Mouse (Mus musculus) lung, embryonic 16.5 days (tissue): Measurements from ENCODE around the gene Ppm1h. TPM values are rescaled to one million over a fixed set of nuclear protein-coding genes. Genes with fewer than 3 reads are reported as not detected.
A peak's percentile ranks its signal among the peaks of the same experiment; 100 is the strongest.

Experiments used
- ATAC-seq: fragments of 200-750 bp; cut with Nextera tagmentation; 2 replicates; pipeline ENCODE4 v1.8.0; 2017; ENCODE audit warnings: low read depth, mild to moderate bottlenecking, moderate library complexity
- H3K27ac ChIP-seq: fragments of 300-500 bp; sonication (generic); 2 replicates; pipeline ENCODE4 v1.5.1; 2014; ENCODE audit warnings: mild to moderate bottlenecking, control low read depth, low read length
- H3K27me3 ChIP-seq: fragments of 300-500 bp; sonication (generic); 2 replicates; pipeline ENCODE4 v1.6.1; 2014; ENCODE audit warnings: low read depth, low read length, mixed read lengths; ENCODE audit not compliant: control insufficient read depth, insufficient read depth
- H3K36me3 ChIP-seq: fragments of 300-500 bp; sonication (generic); 2 replicates; pipeline ENCODE4 v1.6.1; 2014; ENCODE audit warnings: low read length; ENCODE audit not compliant: control insufficient read depth, insufficient read depth
- H3K4me1 ChIP-seq: fragments of 300-500 bp; sonication (generic); replicated peaks from 2 replicates; pipeline ENCODE4 v1.6.1; 2014; ENCODE audit warnings: low read length, mixed read lengths; ENCODE audit not compliant: control insufficient read depth, insufficient read depth
- H3K4me2 ChIP-seq: fragments of 300-500 bp; sonication (generic); 2 replicates; pipeline ENCODE4 v1.6.1; 2014; ENCODE audit warnings: low read depth, low read length, control low read depth
- H3K4me3 ChIP-seq: fragments of 300-500 bp; sonication (generic); 2 replicates; pipeline ENCODE4 v1.5.1; 2014; ENCODE audit warnings: mild to moderate bottlenecking, low read length, control low read depth
- H3K9ac ChIP-seq: fragments of 300-500 bp; sonication (generic); 2 replicates; pipeline ENCODE4 v1.6.1; 2014; ENCODE audit warnings: low read length, control low read depth
- H3K9me3 ChIP-seq: fragments of 300-500 bp; sonication (generic); 2 replicates; pipeline ENCODE4 v1.6.1; 2016; ENCODE audit warnings: low read length; ENCODE audit not compliant: control insufficient read depth
- whole genome bisulfite sequencing: fragments of 180-500 bp; shearing (Covaris S2); extraction: QIAGEN DNeasy Blood & Tissue Kit; methylation state at CpG from one replicate; pipeline ENCODE4 v1.1.7; 2014; 5-methylcytosine and 5-hydroxymethylcytosine counted together
- polyA plus RNA-seq: library from polyadenylated mRNA; unstranded; fragments of >200 nt; fragmentation: Nextera tagmentation; extraction: Ambion mirVana; gene quantifications from 2 replicates; pipeline ENCODE4 v1.2.1, GENCODE M21; 2015

Gene Ppm1h
- polyA plus RNA-seq, 1 experiment from 2014 or later = 7.3 TPM

DNA sequence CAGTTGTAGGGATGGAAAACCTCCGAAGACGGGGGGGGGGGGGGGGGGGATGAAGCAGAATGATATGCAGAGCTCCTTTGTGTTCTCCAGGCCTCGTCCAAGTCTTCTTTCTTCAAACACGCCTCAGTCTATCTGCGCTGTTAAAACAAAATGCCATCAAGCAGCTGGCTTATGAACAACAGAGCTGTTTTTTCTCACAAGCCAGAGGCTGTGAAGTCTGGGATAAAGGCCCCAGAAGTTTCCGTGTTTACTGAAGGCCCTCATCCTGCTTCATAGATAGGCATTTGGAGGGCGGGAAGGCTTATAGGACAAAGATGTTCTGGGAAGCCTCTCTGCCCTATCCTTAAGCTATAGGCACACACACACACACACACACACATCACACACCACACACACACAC lies 181.5 kb downstream of the Ppm1h start:
- ATAC-seq = peak; percentile 11; the same call in 1 of the 2 replicates
- WGBS = 34% methylated on average over 7 of the region's 7 CpGs

DNA sequence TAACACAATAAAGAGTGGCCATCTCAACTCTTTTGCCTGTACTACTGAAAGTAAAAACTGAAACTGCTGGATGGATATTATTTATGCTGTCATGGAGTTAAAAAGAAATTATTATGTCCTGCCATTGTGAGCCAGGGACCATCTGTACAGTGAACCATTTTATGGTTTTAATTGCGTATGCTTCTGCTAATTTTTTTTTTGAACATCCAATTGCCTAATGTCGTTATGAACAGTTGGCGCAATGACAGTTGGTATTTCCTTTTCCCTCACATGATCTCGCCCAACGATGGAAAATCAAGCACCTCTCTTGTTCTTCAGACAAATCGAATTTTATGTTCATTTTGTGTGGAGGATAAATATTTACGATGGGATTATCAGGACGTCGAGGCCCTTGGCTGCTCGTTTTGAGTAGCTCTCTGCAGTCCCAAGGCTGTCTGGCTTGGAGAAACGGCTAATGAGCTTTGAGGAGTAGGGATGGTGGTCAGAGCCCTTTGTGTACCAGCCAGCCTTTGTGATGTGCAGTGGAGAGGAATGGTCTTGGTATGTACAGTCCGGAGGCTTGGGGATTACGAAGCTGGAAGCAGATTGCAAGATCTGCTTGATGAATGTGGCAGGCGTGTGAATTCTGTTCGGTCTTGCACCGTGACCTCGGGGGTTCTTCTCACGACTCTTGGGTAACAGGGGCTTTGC lies 183.3 kb downstream of the Ppm1h start:
- H3K4me1 ChIP-seq = peaks cover 9% of the 10 kb centered on the region
- no peak for ATAC-seq
- H3K27ac ChIP-seq = no peak overlapping the region
- H3K4me3 ChIP-seq = no peak overlapping the region
- H3K27me3 ChIP-seq = no peaks in the 10 kb centered on the region
- H3K4me2 ChIP-seq = no peak overlapping the region
- H3K9ac ChIP-seq = no peak overlapping the region
- H3K9me3 ChIP-seq = no peaks in the 10 kb centered on the region
- WGBS = 66% methylated on average over 18 of the region's 18 CpGs
- no peaks in the 10 kb centered on the region for H3K36me3 ChIP-seq

More for the DNA sequence above, 181.5 kb downstream of the Ppm1h start:
- Histone ChIP-seq H3K9me3 (no peaks in the 10 kb centered on the region), H3K4me1 (peaks cover 20% of the 10 kb centered on the region), H3K9ac (no peak overlapping the region), H3K27me3 (no peaks in the 10 kb centered on the region), H3K4me3 (no peak overlapping the region), H3K27ac (peak overlapping the region; percentile 90), H3K4me2 (no peak overlapping the region), H3K36me3 (no peaks in the 10 kb centered on the region)

DNA sequence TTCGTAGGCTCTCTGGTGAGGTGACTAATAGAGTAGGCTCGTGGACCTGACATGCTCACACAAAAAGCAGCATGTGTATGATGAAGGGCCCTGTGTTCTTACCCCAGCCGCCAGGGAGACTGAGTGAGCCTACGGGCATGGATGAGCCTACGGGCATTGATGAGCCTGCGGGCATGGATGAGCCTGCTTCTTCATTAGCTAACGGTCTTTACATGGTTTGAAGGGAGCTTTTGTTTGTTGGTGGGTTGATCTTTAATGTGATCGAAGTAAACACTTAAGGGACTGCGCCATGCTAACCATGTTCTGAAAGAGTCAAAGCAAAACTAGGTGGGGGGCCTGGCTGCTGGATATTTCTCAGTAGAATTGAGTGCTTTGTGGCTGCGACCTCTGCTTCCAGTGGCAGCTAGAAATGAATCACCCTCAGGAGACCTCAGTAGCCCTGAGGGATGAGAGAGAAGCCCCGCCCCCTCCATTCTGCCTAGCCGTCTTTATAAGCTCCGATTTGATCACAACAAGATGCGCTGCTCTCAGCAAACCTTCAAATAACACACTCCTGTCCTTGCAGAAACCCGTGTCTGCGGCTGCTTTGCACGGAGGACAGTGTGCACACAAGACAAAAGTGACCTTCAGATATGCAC lies 183.9 kb downstream of the Ppm1h start:
- Histone ChIP-seq H3K27ac (no peak overlapping the region), H3K27me3 (no peaks in the 10 kb centered on the region), H3K4me2 (no peak overlapping the region), H3K4me1 (peaks cover 9% of the 10 kb centered on the region), H3K4me3 (no peak overlapping the region), H3K36me3 (no peaks in the 10 kb centered on the region), H3K9ac (no peak overlapping the region), H3K9me3 (no peaks in the 10 kb centered on the region)
- 81% methylated on average over 17 of the region's 17 CpGs for WGBS
- no peak for ATAC-seq

DNA sequence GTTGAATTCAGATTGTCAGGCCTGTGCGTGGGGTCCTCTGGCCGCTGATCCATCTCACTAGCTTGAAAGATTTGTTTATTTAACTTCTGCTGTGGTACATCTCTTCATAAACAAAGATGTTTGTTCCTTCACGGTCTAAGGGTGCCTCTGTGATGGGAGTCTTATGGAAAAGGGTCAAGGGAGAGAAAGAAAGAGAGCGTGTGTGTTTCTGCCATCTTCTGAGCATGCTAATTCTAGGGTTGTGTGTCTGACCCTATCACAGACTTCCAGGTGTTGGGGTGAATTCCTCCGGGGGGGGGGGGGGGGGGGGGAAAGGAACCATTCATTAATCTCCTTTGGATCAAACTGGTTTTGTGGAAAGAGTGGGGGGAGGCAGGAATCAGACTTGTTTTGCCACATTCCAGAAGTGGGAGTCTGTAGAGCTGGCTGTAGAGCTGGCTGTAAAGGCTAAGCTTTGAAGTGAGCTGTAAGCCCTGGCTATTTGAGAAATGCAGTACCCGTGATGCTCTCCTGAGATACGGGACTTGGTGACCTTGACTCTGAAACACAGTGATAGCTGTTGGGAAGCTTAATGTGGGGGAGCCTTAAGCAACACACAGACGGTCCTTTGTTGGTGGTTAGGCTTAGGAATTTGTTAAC lies 191.4 kb downstream of the Ppm1h start:
- no peak overlapping the region for H3K4me2 ChIP-seq
- H3K9ac ChIP-seq = no peak overlapping the region; the same call in 1 of the 2 replicates
- no peaks in the 10 kb centered on the region for H3K36me3 ChIP-seq
- no peaks in the 10 kb centered on the region for H3K27me3 ChIP-seq
- peaks cover 14% of the 10 kb centered on the region for H3K4me1 ChIP-seq
- ATAC-seq = peak; percentile 84
- H3K4me3 ChIP-seq = no peak overlapping the region
- H3K27ac ChIP-seq = peak overlapping the region; percentile 93
- no peaks in the 10 kb centered on the region for H3K9me3 ChIP-seq
- 11% methylated on average over 8 of the region's 8 CpGs for WGBS

DNA sequence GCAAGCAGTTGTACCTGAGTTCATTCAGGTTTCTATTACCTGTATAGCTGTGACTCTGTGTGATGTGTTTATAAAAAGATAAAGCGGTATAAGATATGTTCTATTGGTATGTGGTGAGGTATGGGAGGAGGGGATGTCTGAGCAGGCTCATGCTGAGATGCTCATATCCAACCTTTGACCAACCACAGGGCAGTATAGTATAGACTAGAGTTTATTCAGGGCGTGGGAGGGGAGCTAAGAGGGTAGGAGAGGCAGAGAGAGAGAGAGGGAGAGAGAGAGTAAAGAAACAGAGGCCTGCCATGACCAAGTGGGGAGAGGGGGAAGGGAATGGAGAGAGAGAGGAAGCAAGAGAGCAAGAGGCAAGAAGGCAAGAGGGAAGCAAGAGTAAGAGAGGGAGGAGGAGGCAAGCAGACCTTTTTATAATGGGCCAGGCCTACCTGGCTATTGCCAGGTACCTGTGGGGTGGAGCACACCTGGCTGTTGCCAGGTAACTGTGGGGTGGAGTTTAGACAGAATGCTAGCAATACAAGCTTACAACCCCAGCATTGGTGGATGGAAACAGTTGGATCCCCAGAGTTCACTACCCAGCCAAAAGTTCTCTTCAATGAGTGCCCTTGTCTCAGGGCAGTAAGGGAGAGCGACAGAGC lies 192.4 kb downstream of the Ppm1h start:
- ATAC-seq = peak; percentile 67
- H3K27me3 ChIP-seq = no peaks in the 10 kb centered on the region
- peak overlapping the region; percentile 93 for H3K27ac ChIP-seq
- no peaks in the 10 kb centered on the region for H3K9me3 ChIP-seq
- H3K36me3 ChIP-seq = no peaks in the 10 kb centered on the region
- H3K4me2 ChIP-seq = no peak overlapping the region
- H3K9ac ChIP-seq = no peak overlapping the region; the same call in 1 of the 2 replicates
- 64% methylated on average over 3 of the region's 3 CpGs for WGBS
- H3K4me1 ChIP-seq = peaks cover 14% of the 10 kb centered on the region
- H3K4me3 ChIP-seq = no peak overlapping the region

DNA sequence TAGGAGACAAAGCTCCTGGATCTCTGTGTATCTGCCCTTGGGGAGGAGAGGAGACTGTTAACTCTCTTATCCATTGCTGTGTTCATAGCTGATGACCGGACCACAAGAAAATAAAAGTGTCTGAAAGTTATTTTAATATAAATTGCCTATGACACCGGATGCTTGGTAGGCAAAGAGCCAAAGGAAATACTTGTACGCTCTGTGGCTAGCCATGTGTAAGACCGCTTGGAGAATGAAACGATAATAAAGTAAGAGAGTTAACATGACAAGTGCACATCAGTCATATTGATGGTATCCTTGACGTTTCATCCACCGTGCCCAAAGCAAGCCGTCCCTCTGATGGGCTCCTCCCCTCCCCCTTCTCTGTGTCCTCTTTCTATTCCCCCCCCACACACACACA lies 194.2 kb downstream of the Ppm1h start:
- Histone ChIP-seq H3K4me2 (no peak overlapping the region), H3K27ac (no peak overlapping the region), H3K36me3 (no peaks in the 10 kb centered on the region), H3K9ac (no peak overlapping the region), H3K4me3 (no peak overlapping the region), H3K27me3 (no peaks in the 10 kb centered on the region), H3K4me1 (peaks cover 15% of the 10 kb centered on the region), H3K9me3 (no peaks in the 10 kb centered on the region)
- no peak for ATAC-seq
- 53% methylated on average over 8 of the region's 8 CpGs for WGBS

DNA sequence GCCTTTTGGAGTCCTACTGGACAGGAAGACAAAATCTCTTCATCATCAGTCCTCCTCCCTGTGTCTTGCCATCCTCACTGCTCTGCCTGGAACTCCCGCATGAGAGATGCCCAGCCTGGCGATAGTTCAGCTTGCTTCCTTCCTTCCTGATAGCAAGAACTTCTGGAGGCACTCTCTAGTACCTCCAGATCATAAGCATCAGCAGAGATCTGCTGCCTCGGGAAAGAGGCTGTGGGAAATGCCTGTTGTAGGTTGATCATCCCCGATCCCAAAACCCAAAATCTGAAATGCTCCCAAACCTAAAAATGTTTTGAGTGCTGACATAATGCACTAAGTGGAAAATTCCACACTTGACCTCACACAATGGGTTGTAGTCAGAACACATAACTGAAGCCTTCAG lies 198.4 kb downstream of the Ppm1h start:
- no peaks in the 10 kb centered on the region for H3K27me3 ChIP-seq
- no peak overlapping the region for H3K27ac ChIP-seq
- H3K9me3 ChIP-seq = no peaks in the 10 kb centered on the region
- 69% methylated on average over 4 of the region's 4 CpGs for WGBS
- no peak for ATAC-seq
- H3K9ac ChIP-seq = no peak overlapping the region
- no peak overlapping the region for H3K4me3 ChIP-seq
- no peaks in the 10 kb centered on the region for H3K36me3 ChIP-seq
- H3K4me1 ChIP-seq = peaks cover 7% of the 10 kb centered on the region; the same call in 1 of the 2 replicates
- H3K4me2 ChIP-seq = no peak overlapping the region

DNA sequence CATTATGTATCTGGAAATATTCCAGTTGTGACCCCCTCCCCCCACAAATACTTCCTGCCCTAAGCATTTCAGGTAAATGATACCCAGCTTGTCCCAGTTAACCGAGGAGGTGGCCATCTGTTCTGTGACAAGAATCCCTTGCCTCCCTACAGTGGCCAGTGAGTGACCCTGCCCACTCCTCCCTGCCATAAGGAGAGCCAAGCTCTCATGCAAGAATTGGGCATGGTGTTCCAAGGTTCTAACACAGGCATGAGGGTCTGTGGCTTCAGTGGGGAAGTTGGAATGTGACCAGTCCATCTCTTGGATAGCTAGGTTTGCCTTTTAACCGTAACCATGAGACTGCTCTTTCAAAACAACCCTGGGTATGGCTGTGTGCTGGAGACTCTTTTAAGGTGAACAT lies 198.9 kb downstream of the Ppm1h start:
- Histone ChIP-seq H3K4me2 (no peak overlapping the region), H3K9me3 (no peaks in the 10 kb centered on the region), H3K4me3 (no peak overlapping the region), H3K27ac (no peak overlapping the region), H3K27me3 (no peaks in the 10 kb centered on the region), H3K4me1 (peaks cover 7% of the 10 kb centered on the region; the same call in 1 of the 2 replicates), H3K9ac (no peak overlapping the region), H3K36me3 (no peaks in the 10 kb centered on the region)
- WGBS = 78% methylated on average over 2 of the region's 2 CpGs
- ATAC-seq = no peak

DNA sequence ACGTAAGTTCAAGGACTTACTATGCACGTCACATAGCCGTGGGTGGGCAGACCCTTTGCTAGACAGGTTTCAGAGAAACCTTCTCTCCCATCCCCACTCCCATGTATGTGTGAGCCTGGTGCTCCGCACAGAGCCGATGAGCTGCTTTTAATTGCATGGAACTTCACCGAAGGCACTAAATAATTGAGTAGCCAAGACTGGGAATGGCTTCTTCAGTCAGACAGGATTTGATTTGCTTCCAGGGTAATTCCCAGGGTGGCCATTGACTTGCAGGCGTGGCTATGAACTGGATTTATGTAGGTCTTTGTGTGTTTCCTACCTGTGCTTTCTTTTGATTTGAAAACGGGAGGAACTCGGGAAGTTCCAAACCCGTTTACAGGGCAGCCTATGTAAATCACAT lies 202.9 kb downstream of the Ppm1h start:
- H3K27me3 ChIP-seq = no peaks in the 10 kb centered on the region
- no peak overlapping the region for H3K27ac ChIP-seq
- no peak overlapping the region for H3K4me3 ChIP-seq
- no peak overlapping the region for H3K9ac ChIP-seq
- H3K36me3 ChIP-seq = no peaks in the 10 kb centered on the region
- no peaks in the 10 kb centered on the region for H3K9me3 ChIP-seq
- peaks cover 29% of the 10 kb centered on the region for H3K4me1 ChIP-seq
- no peak overlapping the region for H3K4me2 ChIP-seq
- no peak for ATAC-seq
- WGBS = 87% methylated on average over 10 of the region's 10 CpGs
